Mouse (Mus musculus) thymus, postnatal 4 days (tissue): ENCODE results near the gene Sirpa.

Experiments used
- DNase-seq: peaks from one replicate; pipeline ENCODE4 v3.0.0; 2021

Gene Sirpa

DNA sequence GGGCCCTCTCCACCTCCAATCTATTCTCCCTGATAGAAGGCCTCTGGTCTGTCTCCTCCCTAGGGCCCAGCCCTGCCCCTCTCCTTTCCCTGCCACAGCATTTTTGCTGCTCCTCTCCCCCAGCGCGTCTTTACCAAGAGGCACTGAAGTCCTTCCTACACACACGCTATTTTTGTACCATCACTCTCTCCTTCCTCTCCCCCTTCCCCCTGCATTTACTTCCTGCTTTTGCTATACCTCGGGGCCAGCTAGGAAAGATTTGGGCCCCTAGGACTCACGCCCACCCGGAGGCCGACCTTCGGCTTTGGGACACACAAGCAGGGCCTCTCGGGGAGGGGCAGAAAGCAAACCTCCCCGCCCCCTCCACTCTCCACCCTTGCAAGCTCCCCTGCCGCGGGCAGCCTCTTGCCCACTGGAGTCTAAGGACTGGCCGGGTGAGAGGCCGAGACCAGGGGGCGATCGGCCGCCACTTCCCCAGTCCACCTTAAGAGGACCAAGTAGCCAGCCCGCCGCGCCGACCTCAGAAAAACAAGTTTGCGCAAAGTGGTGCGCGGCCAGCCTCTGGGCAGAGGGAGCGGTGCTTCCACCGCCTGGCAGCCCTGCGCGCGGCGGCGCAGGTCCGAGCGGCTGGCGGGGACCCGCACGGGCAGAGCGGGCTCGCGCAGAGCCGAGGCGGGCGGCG, at the start of gene Sirpa:
Sirpa (plus strand) TSS at position 377 of the 682 bp plus-strand sequence.
- DNase-seq, result peak; percentile 26

DNA sequence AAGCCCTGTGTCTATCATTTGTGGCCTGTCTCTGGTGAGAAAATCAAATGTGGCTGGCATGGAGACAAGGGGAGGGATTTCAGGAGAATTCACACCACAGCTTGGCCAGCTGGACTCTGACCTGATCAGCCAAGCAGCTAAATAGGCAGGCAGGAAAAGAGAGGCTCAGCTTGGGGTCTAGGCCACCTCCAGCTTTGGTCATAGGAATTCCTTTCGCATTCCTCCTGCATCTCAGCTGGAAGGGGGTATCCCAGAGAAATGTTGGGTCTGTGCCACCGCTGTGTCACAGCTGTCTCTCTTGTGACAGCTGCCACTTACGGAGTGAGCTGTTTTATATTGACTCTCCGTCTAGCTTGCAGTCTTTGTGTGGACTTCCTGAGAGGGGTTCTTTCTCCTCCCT, 48.2 kb upstream of the Sirpa start:
- no peak for DNase-seq

DNA sequence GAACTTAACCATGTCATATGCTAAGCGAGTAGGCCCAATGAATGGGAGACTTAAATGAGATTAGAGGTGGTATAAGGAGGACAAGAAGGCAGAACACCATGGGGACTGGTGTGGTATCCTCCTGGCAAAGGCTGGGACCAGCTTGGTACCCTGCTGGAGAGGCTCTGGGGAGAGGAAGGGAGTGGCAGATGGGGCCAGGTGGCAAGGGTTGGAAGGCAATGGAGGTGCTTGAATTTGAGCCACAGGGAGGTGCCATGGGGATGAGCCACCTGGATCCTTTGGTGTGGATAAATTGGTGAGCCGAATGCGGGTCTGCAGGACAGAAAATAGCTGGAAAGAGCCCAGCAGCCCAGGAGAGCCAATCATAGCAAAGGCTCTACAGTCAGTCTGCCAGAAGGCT, 47.7 kb upstream of the Sirpa start:
- no peak for DNase-seq

DNA sequence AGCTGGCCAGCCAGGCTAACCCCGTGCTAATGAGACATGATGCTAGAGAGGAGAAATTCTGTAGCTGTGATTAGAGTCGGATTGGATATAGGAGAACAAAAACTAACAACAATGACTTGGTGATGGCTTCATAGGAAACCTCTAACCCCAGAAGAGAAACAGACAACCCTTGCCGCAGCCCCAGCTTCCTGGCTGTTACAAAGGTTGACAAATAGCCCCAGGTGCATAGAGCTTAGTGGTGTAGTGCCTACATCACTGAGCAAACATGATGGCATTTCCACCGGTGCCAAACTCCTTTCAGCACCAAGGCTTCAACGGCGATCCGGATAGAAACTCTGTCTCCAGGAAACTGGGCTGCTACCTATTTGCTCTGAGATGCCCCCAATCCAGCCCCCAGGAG, 47.0 kb upstream of the Sirpa start:
- DNase-seq, result no peak

DNA sequence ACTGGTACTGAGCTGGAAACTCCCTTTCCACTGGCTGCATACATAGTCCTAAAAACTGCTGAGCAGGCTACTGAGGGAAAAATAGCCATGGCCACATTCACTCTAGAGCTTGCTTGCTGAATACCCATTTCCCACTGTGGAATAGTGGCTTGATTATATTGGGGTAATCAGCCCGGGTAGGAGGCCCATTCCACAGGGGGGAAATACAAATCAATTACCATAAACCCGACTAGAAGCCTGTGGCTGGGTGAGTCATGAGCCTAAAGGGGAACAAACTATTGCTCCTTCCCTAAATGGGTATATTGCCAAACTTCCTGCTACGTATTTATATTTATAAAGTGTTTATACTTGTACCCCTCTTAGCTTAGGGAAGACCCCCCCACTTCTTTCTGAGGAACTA, 45.9 kb upstream of the Sirpa start:
- no peak for DNase-seq

DNA sequence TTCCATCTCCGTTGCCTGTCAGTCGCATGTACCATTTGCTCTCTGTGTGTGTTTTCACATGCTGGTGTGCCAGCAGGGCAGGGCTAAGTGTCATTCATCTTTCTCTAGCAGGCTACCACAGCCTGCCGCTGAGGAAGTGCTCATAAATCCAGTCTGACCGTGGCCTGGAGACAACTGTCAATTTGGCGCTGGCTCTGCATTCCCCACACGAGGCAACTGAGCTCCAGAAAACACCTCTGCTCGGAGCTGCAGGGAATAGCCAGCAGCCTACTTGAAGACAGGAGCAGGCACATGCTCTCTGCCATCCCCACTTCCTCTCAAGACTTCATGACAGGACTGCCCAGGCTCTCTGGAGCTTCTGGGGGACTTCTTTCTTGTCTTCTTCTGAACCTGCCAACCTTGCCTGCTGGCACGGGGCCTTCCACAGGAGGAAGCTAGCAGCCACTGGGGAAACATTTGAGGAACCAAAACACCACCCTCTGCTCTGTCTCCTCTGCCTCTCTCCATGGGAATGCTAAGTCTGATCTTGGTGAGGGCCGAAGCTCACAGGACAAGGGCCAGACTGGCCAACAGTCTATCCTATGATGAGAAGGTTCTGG, 43.0 kb upstream of the Sirpa start:
- DNase-seq, result no peak

DNA sequence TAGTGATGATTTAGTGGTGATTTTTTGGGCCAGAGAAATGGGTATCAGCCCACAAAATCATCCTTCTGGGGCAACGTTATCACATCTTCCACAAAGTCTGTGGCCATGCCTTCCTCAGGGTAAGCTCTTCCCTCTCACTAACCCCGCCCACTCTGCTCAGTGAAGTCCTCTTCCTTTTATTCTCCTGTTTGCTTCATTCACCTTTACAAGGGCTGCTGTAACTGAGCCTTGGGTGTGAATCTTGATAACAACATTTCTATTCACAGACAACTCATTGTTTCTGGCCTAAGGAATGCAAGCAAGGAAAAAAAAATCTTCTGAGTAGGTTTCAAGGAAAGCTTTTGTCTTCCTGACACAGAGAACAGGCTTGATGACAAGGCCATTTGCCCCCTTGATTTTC, 41.9 kb upstream of the Sirpa start:
- DNase-seq, result no peak

DNA sequence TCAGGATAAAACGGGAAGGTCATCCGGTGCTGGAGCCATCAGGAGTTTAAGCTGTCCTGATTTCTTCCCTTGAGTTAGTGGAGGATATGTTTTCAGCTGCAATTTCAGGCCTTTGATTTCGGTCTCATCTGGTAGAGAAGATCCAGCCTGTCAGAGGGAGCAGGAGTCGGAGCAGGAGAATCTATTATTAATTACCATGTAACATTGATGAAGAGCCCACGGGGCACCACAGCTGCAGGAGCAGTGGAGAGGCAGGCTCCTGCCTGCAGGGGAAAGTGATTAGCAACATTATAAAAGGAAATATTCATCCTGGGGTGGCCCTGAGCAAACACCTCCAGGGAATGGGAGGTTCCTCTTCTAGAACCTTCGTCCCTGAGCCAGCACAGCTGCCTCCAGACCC, 36.6 kb upstream of the Sirpa start:
- no peak for DNase-seq

DNA sequence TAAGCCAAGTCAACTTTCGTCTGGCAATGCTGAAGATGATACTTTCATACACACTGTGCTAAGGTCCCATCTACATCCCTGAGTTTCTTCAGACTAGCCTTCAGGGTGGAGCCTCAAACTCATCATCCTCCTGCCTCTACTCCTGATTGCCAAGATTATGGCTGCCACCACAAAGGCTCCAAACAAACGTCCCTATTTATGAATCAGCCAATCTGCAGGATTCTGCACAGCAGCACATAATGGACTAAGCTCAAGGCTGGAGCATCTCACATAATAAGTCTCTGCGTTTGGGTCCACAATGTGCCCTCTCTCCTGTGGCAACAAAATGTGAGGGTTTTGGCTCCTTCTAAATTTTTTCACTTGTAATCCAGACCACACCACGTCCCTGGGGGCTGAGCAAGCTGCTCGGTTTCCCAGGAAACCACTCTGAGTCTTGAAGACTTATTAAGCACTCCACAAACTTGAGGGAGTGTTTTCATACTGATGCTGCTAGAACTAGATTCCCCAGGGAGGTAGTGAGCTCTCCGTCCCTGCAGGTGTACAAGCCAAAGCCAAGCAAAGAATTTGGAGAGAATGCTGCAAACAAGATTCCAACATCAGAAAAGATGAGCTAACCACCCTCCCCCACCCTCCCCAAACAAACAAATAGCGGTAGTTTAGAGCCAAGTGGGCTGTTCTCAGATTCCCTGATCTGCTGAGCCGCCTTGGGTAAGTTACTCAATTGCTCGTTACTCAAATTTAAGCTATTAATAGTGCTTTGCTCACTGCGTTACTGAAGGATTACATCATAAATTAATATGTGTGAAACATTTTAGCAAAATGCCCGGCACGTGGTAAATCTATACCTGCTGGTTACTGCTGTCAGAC, 34.4 kb upstream of the Sirpa start:
- DNase-seq, result no peak

DNA sequence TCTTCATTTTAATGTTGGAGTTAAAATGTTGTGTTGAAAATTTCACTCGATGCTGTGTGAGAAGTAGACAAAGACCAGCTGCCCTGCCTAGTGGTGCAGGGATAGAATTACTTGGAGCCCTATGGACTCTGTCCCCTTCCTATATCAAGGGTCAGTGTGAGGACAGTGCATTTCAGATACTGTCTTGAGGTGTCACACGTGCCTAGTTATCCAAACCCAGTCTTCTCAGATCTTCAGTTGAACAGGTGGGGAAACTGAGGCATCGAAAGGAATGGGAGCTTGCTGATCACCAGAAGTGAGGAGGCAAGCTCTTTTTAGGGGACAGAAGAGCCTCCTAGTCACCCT, 33.8 kb upstream of the Sirpa start:
- no peak for DNase-seq

DNA sequence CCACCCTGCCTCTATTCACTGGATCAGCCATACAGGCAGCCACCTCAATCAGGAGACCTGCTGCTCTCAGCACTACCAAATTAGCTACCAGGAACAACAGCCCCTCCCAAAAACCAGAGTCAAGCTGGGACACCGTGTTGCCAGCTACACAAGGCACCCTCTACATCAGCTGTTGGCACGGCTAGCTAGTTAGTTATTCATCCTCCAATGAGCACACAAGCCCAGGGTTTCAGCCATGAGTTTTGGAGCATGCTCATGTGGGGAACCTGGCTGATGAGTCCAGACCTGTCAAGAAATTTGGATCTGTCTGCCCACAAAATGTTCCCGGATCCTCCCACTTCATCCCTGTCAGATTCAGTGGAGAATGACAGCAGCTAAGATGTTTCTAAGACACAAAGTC, 30.8 kb upstream of the Sirpa start:
- no peak for DNase-seq

DNA sequence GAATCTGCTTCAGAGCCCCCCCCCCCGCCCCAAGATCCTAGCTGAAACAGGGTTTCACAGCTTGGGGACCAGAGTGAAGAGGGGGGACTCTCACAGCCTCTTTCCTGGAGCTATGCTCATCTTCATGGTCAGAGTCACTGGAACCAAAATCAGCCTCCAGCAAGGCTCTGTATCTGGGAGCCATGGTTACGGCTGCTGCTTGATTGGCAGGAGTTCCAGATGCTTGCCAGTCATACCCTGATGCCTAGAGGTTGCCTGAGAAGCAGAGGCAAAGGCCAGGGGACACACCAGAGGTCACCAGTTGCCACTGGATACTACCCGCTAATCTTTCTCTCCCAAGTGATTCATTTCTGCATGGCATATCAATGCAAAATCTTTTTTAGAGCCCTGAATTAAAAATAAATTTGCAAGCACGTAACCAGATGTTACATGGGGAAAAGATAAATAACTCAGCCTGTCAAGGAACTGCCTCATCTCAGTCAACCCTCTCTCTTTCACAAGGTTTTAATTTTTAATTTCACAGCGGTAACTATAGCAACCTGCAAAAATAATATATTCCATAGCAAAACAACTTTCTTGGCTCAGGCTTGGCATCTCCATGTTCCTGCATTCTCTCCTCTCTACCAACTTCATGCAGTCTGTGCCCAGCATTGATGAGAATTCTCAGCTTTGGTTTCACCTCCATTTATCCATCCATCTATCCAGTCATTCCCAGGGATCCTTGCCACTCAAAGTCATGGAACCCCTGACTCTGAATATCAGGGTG, 28.5 kb upstream of the Sirpa start:
- DNase-seq, result no peak

DNA sequence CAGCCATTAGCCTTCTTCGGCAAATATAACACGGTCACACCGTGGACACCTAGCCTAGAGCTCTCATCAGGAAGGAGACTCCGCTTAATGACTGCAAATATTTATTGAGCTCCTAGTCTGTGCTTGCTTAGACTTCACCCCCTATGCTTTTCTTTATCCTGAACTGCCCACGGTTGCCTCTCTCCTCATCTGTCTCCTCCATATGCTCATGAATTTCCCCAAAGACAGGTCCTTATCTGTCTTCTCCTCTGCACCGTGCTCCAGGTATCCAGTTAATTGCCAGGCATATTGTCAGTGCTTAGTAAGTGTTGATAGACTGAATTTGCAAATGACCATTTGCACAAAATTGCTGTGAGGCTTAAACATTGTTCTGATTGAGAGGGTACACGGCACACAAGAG, 23.5 kb upstream of the Sirpa start:
- no peak for DNase-seq

DNA sequence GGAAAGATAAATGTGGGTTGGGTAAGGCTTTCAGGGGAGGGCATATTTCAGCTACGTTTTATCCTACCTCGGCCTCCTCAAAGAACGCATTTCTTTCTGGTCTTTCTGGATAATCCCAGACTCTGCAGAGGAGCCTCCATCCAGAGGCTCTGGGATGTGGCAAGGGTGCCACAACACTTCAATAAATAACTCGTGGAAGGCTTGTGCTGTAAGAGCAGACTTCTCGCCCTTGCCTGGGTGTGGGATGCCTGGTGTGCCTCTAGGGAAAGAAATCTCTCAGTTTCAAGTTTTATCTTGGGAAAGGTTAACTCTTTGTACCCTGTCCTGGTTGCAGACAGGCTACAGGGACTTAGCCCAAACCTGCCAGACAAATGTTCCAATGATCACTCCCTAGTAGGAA, 23.1 kb upstream of the Sirpa start:
- no peak for DNase-seq

DNA sequence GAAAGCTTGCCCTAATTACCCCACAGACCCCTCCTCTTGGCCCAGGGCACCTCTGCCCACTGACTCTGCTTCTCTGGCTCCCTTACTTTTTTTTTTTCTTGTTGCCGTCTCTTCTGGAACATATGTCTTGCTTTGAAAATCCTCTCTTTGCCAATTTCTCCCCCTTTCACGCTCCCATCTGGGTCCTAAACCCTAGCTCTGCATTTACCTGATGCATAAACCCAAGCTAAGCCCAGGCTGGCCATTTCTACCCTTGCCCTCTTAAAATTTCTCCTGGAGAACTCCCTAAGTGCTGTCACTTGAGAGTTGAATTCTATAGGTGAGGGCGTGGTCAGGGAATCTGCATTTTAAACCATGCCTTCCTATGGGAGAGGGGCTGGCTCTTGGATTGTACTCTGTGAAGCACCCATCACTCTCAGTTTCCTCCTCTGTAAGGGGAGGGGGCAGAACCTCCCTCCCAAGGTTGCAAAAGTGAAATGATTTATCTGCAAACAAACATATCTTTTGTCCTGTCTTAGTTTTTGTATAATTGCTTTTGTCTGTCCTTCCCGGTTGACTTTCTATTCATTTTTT, 18.8 kb upstream of the Sirpa start:
- DNase-seq, result no peak

DNA sequence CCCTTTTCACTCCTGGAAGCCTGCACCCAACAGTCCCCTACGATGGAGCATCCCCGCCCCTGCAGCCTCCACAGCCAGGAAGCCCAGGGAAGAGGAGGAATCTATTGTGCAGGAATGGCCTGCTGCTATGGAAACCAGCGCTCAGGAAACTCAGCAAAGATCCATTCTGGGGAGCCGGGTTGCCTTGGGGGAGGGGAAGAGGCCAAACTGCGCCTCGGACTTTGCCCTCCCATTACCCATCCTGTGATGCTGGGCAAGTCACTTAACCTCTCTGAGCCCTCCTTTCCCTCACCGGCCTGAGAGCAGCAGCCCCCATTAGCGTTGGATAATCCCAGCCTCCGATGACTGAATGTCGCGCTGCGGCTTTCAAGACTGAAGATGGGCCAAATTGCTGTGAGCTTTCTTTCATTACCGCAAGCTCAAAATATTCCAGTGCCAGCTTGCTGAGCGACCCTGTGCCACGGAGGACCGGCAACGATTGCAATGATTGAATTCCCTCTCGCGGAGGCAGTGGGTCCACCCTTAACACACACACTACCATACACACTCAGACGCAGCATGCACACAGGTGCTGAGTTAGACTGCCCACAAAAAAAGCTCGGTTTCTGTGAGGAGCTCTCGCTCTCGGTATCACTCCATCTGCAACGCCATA, 18.1 kb upstream of the Sirpa start:
- DNase-seq, result no peak

DNA sequence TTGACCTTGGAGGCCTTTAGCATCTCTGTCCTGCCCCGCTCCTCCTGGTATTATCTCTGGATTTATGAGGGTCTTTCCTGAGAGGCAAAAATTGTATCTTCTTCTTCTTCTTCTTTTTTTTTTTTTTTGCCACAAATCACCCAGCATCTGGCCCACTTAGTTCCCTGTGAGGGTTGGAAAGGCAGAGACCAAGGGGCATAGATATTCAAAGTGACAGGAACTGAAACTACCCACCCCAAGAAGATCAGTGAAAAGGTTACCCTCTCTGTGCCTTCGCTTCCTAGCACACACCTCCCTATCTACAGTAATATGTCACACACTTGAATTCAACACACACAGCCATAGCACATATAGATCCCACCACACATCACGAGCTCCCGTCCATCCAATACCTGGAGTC, 17.5 kb upstream of the Sirpa start:
- DNase-seq, result no peak

DNA sequence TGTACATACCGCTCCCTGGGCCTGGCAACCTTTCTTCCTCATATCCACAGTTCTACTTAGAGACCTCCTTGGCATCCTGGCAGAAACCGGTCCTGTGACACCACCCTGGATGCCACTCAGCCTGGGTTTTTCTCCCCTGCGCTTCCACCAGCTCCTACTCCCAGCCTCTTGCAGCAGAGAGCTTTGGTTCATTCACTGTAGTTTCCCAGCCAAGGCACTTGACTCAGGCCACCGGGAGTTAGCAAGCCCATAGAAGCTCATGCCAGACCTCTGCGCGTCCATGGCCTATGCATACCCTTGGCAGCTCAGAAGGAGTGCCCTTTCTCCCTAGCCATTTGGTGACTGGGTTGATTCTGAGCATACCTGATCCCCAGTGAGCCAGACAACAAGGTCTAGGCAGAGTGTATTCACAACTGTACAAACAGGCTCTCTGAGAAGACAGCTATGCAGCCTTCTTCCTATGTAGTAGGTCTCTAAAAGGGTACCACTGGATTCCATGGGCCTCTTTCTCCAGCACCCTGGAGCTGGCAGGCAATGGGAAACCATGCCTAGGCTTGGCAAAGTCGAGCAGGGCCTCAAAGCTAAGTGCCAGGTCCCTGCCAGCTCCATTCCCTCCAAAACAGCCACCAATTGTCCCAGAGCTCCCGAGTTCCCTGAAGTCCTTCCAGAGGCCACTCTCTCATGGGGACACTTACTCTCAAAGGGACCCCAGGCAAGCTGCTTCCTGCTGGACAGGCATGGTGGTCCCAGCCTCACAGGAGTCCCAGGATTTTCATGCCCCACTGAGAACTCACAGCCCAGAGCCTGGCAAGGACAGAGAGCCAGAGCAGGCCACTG, 15.8 kb upstream of the Sirpa start:
- no peak for DNase-seq

DNA sequence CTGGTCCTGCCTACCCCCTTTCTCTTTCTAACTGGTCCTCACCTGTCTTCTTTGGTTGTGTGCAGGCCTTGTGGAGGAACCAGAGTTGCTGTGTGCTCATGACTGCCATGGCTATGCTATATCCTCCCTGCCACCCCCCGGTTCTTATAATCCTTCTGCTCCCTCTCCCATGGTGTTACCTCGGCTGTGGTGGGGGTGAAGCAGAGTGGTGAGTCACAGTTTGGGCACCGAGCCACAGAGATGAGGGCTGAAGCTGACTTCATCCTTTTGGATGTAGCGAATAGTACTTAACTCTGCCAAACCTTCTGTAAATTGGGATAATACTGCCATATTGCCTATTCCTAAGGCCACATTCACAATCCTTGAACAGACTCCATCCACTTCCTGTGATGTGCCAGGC, 12.0 kb upstream of the Sirpa start:
- DNase-seq, result no peak

DNA sequence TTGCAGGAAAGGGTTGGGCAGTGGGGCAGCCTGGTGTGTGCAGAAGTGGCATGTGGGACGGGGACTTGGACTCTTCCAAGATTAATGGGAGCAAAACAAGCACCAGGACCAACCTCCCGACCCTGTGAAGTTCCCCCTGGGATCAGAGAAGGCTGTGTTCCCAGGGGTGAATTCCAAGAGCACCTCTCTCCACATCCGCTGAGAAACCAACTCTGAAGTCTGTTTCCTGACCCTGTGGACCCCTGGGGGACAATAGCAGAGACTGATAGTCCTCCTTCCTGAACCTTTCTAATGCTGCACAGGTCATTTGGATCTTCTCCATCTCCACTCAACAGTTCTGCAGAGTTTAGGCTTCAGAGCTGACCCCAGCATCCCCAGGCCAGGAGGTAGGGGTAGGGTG, 10.8 kb upstream of the Sirpa start:
- no peak for DNase-seq

DNA sequence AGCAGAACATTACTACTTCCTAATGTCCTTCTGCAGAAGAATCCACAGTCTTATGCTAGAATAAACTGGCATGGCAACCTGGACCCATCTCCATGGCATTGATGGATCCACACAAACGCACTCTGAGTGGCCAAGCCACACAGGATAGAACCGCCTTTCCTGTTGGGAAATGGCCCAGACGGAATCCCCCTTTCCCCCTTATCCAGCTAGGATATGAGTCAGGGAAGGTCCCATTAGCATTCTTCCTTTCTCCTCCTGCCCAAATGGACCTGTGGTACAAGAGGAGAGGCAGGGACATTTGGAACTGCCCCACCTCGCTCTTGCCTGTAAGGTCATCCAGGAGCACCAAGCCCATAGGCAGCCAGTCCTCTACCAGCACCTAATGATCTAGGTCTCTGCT, 10.4 kb upstream of the Sirpa start:
- no peak for DNase-seq

DNA sequence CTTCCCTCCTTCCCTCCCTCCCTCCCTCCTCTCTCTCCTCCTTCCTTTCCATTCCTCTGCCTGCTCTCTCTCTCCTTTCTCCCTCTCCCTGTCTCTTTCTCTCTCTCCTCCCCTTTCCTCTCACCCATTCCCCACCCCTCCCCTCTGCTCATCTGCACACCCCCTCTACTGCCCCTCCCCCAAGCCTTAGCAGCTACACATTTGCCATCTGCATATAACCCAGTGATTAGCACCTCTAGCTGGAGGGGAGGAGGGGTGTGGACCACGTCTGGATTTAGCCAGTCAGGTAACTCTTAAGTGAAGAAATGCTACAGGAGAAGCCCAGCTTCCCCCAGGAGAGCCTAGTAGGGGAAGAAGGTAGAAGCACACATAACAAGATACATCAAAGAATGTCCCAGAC, 7.7 kb upstream of the Sirpa start:
- DNase-seq, result no peak
